Mouse (Mus musculus) macrophage (primary cell): Measurements from ENCODE around the gene Ntan1. TPM values are rescaled to one million over a fixed set of nuclear protein-coding genes. Genes with fewer than 3 reads are reported as not detected.

Source experiments
- H3K27ac ChIP-seq: fragments of 350-480 bp; formaldehyde crosslinking; 2 replicates; pipeline ENCODE4 v1.9.0; 2021
- H3K36me3 ChIP-seq: fragments of 350-480 bp; formaldehyde crosslinking; 2 replicates; pipeline ENCODE4 v1.9.0; 2021; ENCODE audit errors: inconsistent target
- H3K4me3 ChIP-seq: fragments of 350-480 bp; formaldehyde crosslinking; 2 replicates; pipeline ENCODE4 v1.9.0; 2021; ENCODE audit errors: inconsistent target
- H3K79me2 ChIP-seq: fragments of 350-480 bp; formaldehyde crosslinking; 2 replicates; pipeline ENCODE4 v1.9.0; 2021; ENCODE audit errors: inconsistent target
- WGBS: methylation state at CpG from one replicate; pipeline ENCODE4 v1.1.7; 2026; ENCODE audit warnings: inconsistent platforms; ENCODE audit not compliant: missing documents; 5-methylcytosine and 5-hydroxymethylcytosine counted together
- polyA plus RNA-seq: library from polyadenylated mRNA; stranded (reverse); fragments of 250-400 nt; gene quantifications from 3 replicates; pipeline ENCODE4 v1.2.4, GENCODE M21; 2018; ENCODE audit warnings: inconsistent platforms

The Ntan1 gene
- polyA plus RNA-seq, 1 experiment from 2014 or later = 50.1 TPM

- WGBS = 95% methylated on average over 3 of the region's 3 CpGs
- Histone ChIP-seq H3K36me3 (peaks cover 55% of the 10 kb centered on the region), H3K27ac (no peak overlapping the region), H3K4me3 (no peak overlapping the region), H3K79me2 (no peaks in the 10 kb centered on the region)
Measured at GRCm38 (mm10) chr16:13813200-13813599, 5.4 kb upstream of the Ntan1 start.

GRCm38 (mm10) chr16:13819394-13819743 is 724 bp downstream of the Ntan1 start:
- 0% methylated on average over 36 of the region's 36 CpGs for WGBS
- Histone ChIP-seq H3K4me3 (peak overlapping the region; percentile 72), H3K27ac (peak overlapping the region; percentile 27; the same call in 1 of the 2 replicates), H3K36me3 (peaks cover 4% of the 10 kb centered on the region; the same call in 1 of the 2 replicates), H3K79me2 (peaks cover 47% of the 10 kb centered on the region; the same call in 1 of the 2 replicates)

- no peaks in the 10 kb centered on the region for H3K36me3 ChIP-seq
- WGBS = 7% methylated on average over 12 of the region's 12 CpGs
- peak overlapping the region; percentile 72 for H3K4me3 ChIP-seq
- H3K27ac ChIP-seq = peak overlapping the region; percentile 27; the same call in 1 of the 2 replicates
- H3K79me2 ChIP-seq = peaks cover 53% of the 10 kb centered on the region; the same call in 1 of the 2 replicates
Measured at GRCm38 (mm10) chr16:13819806-13820500, 1.3 kb downstream of the Ntan1 start.

- Histone ChIP-seq H3K36me3 (no peaks in the 10 kb centered on the region), H3K79me2 (peaks cover 57% of the 10 kb centered on the region; the same call in 1 of the 2 replicates), H3K4me3 (no peak overlapping the region), H3K27ac (no peak overlapping the region)
- 93% methylated on average over 5 of the region's 5 CpGs for WGBS
Measured at GRCm38 (mm10) chr16:13820771-13821170, 2.1 kb downstream of the Ntan1 start.

- no peak overlapping the region for H3K27ac ChIP-seq
- no peak overlapping the region for H3K4me3 ChIP-seq
- 81% methylated on average over 7 of the region's 7 CpGs for WGBS
Measured at GRCm38 (mm10) chr16:13825781-13826490, 7.3 kb downstream of the Ntan1 start.

GRCm38 (mm10) chr16:13826511-13826910 is 7.9 kb downstream of the Ntan1 start:
- Histone ChIP-seq H3K79me2 (peaks cover 44% of the 10 kb centered on the region; the same call in 1 of the 2 replicates), H3K27ac (no peak overlapping the region), H3K36me3 (peaks cover 39% of the 10 kb centered on the region), H3K4me3 (no peak overlapping the region)
- 90% methylated on average over 4 of the region's 4 CpGs for WGBS

More at GRCm38 (mm10) chr16:13825781-13826490, 7.3 kb downstream of the Ntan1 start:
- H3K79me2 ChIP-seq = peaks cover 50% of the 10 kb centered on the region; the same call in 1 of the 2 replicates
- H3K36me3 ChIP-seq = peaks cover 34% of the 10 kb centered on the region; the same call in 1 of the 2 replicates

GRCm38 (mm10) chr16:13830444-13830843 is 11.8 kb downstream of the Ntan1 start:
- 94% methylated on average over 9 of the region's 10 CpGs for WGBS
- peaks cover 75% of the 10 kb centered on the region for H3K36me3 ChIP-seq
- H3K4me3 ChIP-seq = no peak overlapping the region
- no peak overlapping the region for H3K27ac ChIP-seq
- peaks cover 12% of the 10 kb centered on the region; the same call in 1 of the 2 replicates for H3K79me2 ChIP-seq

- peaks cover under 1% of the 10 kb centered on the region; the same call in 1 of the 2 replicates for H3K79me2 ChIP-seq
- no peak overlapping the region for H3K27ac ChIP-seq
- H3K4me3 ChIP-seq = no peak overlapping the region
- 85% methylated on average over 5 of the region's 5 CpGs for WGBS
- H3K36me3 ChIP-seq = peaks cover 86% of the 10 kb centered on the region
Measured at GRCm38 (mm10) chr16:13831606-13832005, 13.0 kb downstream of the Ntan1 start.

GRCm38 (mm10) chr16:13834382-13834781 is 15.7 kb downstream of the Ntan1 start:
- H3K27ac ChIP-seq = no peak overlapping the region
- H3K79me2 ChIP-seq = no peaks in the 10 kb centered on the region
- 100% methylated on average over 5 of the region's 5 CpGs for WGBS
- H3K4me3 ChIP-seq = no peak overlapping the region
- H3K36me3 ChIP-seq = peaks cover 89% of the 10 kb centered on the region

- Histone ChIP-seq H3K79me2 (no peaks in the 10 kb centered on the region), H3K27ac (no peak overlapping the region), H3K36me3 (peaks cover 83% of the 10 kb centered on the region), H3K4me3 (no peak overlapping the region)
- WGBS = 93% methylated on average over 7 of the region's 7 CpGs
Measured at GRCm38 (mm10) chr16:13840056-13840455, 21.4 kb downstream of the Ntan1 start.

GRCm38 (mm10) chr16:13840956-13841355 is 22.3 kb downstream of the Ntan1 start:
- Histone ChIP-seq H3K4me3 (no peak overlapping the region), H3K36me3 (peaks cover 82% of the 10 kb centered on the region), H3K27ac (no peak overlapping the region), H3K79me2 (no peaks in the 10 kb centered on the region)
- WGBS = 100% methylated on average over 3 of the region's 3 CpGs

- WGBS = 94% methylated on average over 5 of the region's 5 CpGs
- H3K36me3 ChIP-seq = peaks cover 57% of the 10 kb centered on the region
- H3K4me3 ChIP-seq = no peak overlapping the region
- H3K27ac ChIP-seq = no peak overlapping the region
- H3K79me2 ChIP-seq = no peaks in the 10 kb centered on the region
Measured at GRCm38 (mm10) chr16:13845031-13845430, 26.4 kb downstream of the Ntan1 start.

GRCm38 (mm10) chr16:13846675-13847074 is 28.0 kb downstream of the Ntan1 start:
- Histone ChIP-seq H3K79me2 (no peaks in the 10 kb centered on the region), H3K4me3 (no peak overlapping the region), H3K27ac (no peak overlapping the region), H3K36me3 (peaks cover 49% of the 10 kb centered on the region)
- WGBS = 100% methylated on average over 1 of the region's 1 CpGs

GRCm38 (mm10) chr16:13848310-13848709 is 29.7 kb downstream of the Ntan1 start:
- Histone ChIP-seq H3K4me3 (no peak overlapping the region), H3K79me2 (no peaks in the 10 kb centered on the region), H3K36me3 (peaks cover 48% of the 10 kb centered on the region), H3K27ac (0 out of 2 replicates have a peak overlapping the region, but pooled peaks have one; percentile 13)
- 9% methylated on average over 2 of the region's 2 CpGs for WGBS

GRCm38 (mm10) chr16:13851446-13851845 is 32.8 kb downstream of the Ntan1 start:
- Histone ChIP-seq H3K36me3 (peaks cover 40% of the 10 kb centered on the region), H3K4me3 (no peak overlapping the region), H3K79me2 (no peaks in the 10 kb centered on the region), H3K27ac (no peak overlapping the region)
- 98% methylated on average over 4 of the region's 4 CpGs for whole genome bisulfite sequencing
